Mouse (Mus musculus) lung, embryonic 15.5 days (tissue): ENCODE results near the gene Chn1. TPM values are rescaled to one million over a fixed set of nuclear protein-coding genes. Genes with fewer than 3 reads are reported as not detected.

Experiments
- ATAC-seq: fragments of 200-750 bp; cut with Nextera tagmentation; 2 replicates; pipeline ENCODE4 v1.8.0; 2017; ENCODE audit warnings: moderate number of reproducible peaks, borderline replicate concordance; ENCODE audit not compliant: low FRiP score, low TSS enrichment; ENCODE audit errors: extremely low read depth
- H3K27ac ChIP-seq: fragments of 300-500 bp; sonication (generic); 2 replicates; pipeline ENCODE4 v1.5.1; 2015; ENCODE audit warnings: moderate library complexity, mild to moderate bottlenecking, inconsistent platforms
- H3K27me3 ChIP-seq: fragments of 300-500 bp; sonication (generic); 2 replicates; pipeline ENCODE4 v1.6.1; 2015; ENCODE audit warnings: inconsistent platforms
- H3K36me3 ChIP-seq: fragments of 300-500 bp; sonication (generic); 2 replicates; pipeline ENCODE4 v1.6.1; 2015; ENCODE audit warnings: inconsistent platforms
- H3K4me1 ChIP-seq: fragments of 300-500 bp; sonication (generic); 2 replicates; pipeline ENCODE4 v1.6.1; 2015; ENCODE audit warnings: inconsistent platforms
- H3K4me2 ChIP-seq: fragments of 300-500 bp; sonication (generic); 2 replicates; pipeline ENCODE4 v1.6.1; 2015; ENCODE audit warnings: inconsistent platforms, mild to moderate bottlenecking, moderate library complexity
- H3K4me3 ChIP-seq: fragments of 300-500 bp; sonication (generic); 2 replicates; pipeline ENCODE4 v1.5.1; 2015; ENCODE audit warnings: mild to moderate bottlenecking, inconsistent platforms
- H3K9ac ChIP-seq: fragments of 300-500 bp; sonication (generic); 2 replicates; pipeline ENCODE4 v1.6.1; 2015; ENCODE audit warnings: inconsistent platforms
- H3K9me3 ChIP-seq: fragments of 300-500 bp; sonication (generic); 2 replicates; pipeline ENCODE4 v1.6.1; 2016; ENCODE audit warnings: inconsistent platforms
- WGBS: fragments of 180-500 bp; shearing (Covaris S2); methylation state at CpG from one replicate; pipeline ENCODE4 v1.1.7; 2015; 5-methylcytosine and 5-hydroxymethylcytosine counted together
- polyA plus RNA-seq: library from polyadenylated mRNA; unstranded; fragments of >200 nt; fragmentation: Nextera tagmentation; extraction: Ambion mirVana; gene quantifications from 2 replicates; pipeline ENCODE4 v1.2.1, GENCODE M21; 2015

The Chn1 gene
- polyA plus RNA-seq, 1 experiment from 2014 or later = 60.8 TPM

DNA sequence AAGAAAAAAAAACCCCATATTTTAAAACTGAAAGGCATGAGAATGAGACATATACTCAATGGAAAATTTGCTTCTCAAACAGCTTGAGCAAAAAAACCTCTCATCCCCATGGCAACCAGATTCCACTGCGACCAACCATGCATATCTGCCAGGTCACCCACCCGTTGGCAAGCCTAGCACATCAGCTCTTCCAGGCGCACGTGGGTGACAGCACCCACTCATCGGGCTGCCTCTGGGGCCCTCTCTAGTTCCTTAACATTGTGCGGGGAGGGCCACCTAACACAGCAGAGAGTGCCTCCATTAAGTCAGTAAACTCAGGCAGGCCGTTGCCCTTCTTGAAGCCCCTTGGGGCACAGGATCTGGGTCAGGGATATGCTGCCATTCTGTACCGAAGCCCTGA, 170.1 kb downstream of the Chn1 start:
- H3K36me3 ChIP-seq = no peaks in the 10 kb centered on the region
- ATAC-seq = no peak
- no peak overlapping the region for H3K9ac ChIP-seq
- no peak overlapping the region for H3K4me2 ChIP-seq
- H3K27ac ChIP-seq = no peak overlapping the region
- H3K27me3 ChIP-seq = no peaks in the 10 kb centered on the region
- no peak overlapping the region for H3K4me3 ChIP-seq
- 58% methylated on average over 8 of the region's 8 CpGs for WGBS
- H3K9me3 ChIP-seq = no peaks in the 10 kb centered on the region
- H3K4me1 ChIP-seq = peaks cover 25% of the 10 kb centered on the region

GRCm38 (mm10) chr2:73604579-73604978, 170.6 kb downstream of the Chn1 start:
- Histone ChIP-seq H3K4me1 (peaks cover 22% of the 10 kb centered on the region), H3K9me3 (no peaks in the 10 kb centered on the region), H3K9ac (no peak overlapping the region), H3K4me3 (no peak overlapping the region), H3K27ac (no peak overlapping the region), H3K4me2 (no peak overlapping the region), H3K36me3 (no peaks in the 10 kb centered on the region), H3K27me3 (no peaks in the 10 kb centered on the region)
- WGBS = 65% methylated on average over 2 of the region's 2 CpGs
- ATAC-seq = no peak

DNA sequence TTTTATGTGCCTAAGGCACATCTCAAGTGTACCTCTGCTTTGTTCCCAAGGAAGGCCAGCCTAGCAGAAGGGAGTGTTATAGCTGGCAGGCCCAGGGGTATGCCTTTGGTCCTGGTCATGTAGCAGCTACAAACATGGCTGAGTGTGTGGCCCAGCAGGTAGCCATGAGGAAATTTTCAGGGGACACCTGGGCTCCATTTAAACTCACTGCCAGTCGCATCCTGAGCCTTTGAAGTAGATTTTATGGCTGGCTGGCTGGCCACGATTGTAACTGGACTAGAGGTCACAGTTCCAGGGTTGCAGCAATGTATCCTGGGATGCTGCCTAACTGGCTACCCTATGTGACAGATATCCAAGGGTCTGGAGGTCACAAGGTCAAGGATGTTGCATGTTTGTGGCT, 174.5 kb downstream of the Chn1 start:
- 56% methylated on average over 2 of the region's 2 CpGs for WGBS
- Histone ChIP-seq H3K9me3 (no peaks in the 10 kb centered on the region), H3K36me3 (no peaks in the 10 kb centered on the region), H3K4me1 (peaks cover 21% of the 10 kb centered on the region), H3K27me3 (no peaks in the 10 kb centered on the region), H3K4me3 (no peak overlapping the region), H3K27ac (no peak overlapping the region), H3K4me2 (no peak overlapping the region), H3K9ac (no peak overlapping the region)
- ATAC-seq = no peak

DNA sequence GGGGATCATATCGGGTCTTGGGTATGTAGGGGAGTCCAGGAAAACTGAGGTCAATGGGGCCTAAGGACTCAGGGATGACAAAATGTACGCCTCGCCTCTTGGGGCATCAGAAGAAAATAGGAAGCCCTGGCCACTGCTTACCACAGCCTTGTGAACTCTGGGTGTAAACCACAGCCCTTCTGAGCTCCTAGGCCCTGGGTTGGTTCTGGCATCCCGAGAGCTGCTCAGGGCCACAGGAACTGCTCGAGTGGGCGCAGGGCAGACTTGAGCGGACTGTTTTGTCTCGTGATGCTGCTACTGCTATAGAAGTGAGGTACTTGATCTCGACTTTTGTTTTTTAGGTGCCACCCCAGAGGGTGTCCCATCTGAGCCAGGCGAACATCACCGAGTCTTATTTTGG, 177.4 kb downstream of the Chn1 start:
- 90% methylated on average over 11 of the region's 11 CpGs for WGBS
- Histone ChIP-seq H3K36me3 (no peaks in the 10 kb centered on the region), H3K9ac (no peak overlapping the region), H3K4me1 (peaks cover 33% of the 10 kb centered on the region), H3K9me3 (no peaks in the 10 kb centered on the region), H3K27ac (no peak overlapping the region), H3K27me3 (no peaks in the 10 kb centered on the region), H3K4me2 (no peak overlapping the region), H3K4me3 (no peak overlapping the region)
- no peak for ATAC-seq

GRCm38 (mm10) chr2:73596786-73597185, 178.4 kb downstream of the Chn1 start:
- Histone ChIP-seq H3K4me1 (peaks cover 43% of the 10 kb centered on the region), H3K27me3 (no peaks in the 10 kb centered on the region), H3K9me3 (no peaks in the 10 kb centered on the region), H3K9ac (0 out of 2 replicates have a peak overlapping the region, but pooled peaks have one; percentile 11), H3K36me3 (no peaks in the 10 kb centered on the region), H3K4me3 (0 out of 2 replicates have a peak overlapping the region, but pooled peaks have one; percentile 13), H3K4me2 (peak overlapping the region; percentile 49), H3K27ac (peak overlapping the region; percentile 31; the same call in 1 of the 2 replicates)
- no peak for ATAC-seq
- WGBS = 9% methylated on average over 9 of the region's 9 CpGs

DNA sequence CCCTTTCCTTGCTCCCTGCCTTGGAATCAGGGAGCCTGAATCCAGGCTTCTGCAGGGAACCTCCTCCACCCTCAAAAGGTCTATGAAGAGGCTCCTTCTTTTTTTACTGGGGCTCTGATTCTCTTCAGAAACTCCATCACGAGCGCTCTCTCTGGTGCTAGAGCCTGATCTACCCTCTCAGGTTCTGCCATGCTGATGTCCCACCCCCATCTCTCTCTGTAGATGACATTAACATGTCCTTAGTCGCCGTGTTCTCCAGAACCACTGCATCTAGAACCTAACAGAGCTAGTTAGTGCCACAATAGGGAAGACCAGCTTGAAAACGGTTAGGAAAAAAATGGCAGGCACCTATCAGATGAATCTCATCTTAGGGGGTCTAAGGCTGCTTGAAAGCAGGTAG, 178.8 kb downstream of the Chn1 start:
- Histone ChIP-seq H3K9me3 (no peaks in the 10 kb centered on the region), H3K9ac (0 out of 2 replicates have a peak overlapping the region, but pooled peaks have one; percentile 11), H3K4me1 (peaks cover 47% of the 10 kb centered on the region), H3K4me2 (peak overlapping the region; percentile 49), H3K36me3 (no peaks in the 10 kb centered on the region), H3K27me3 (no peaks in the 10 kb centered on the region), H3K27ac (peak overlapping the region; percentile 31; the same call in 1 of the 2 replicates), H3K4me3 (0 out of 2 replicates have a peak overlapping the region, but pooled peaks have one; percentile 13)
- ATAC-seq = no peak
- WGBS = 58% methylated on average over 5 of the region's 5 CpGs

DNA sequence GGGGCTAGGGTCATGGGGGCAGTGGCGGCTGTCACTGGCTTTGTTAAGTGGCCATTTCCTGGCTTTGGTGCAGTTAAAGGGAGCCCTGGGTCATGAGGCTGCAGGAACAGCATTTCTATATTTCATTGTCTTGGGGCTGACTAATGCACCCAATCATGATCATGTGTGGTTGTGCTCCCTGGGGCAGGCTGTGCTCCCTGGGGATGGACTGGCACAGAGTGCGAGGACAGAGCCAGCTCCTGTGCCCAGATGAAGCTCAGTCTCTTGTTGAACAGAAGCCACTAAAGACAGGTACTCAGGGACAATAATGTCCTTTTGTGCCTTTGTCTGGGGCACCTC, 182.1 kb downstream of the Chn1 start:
- Histone ChIP-seq H3K4me2 (peak overlapping the region; percentile 38), H3K27ac (peak overlapping the region; percentile 94), H3K4me1 (peaks cover 76% of the 10 kb centered on the region), H3K9me3 (no peaks in the 10 kb centered on the region), H3K9ac (no peak overlapping the region), H3K4me3 (peak overlapping the region; percentile 2; the same call in 1 of the 2 replicates), H3K27me3 (no peaks in the 10 kb centered on the region), H3K36me3 (no peaks in the 10 kb centered on the region)
- 50% methylated on average over 2 of the region's 2 CpGs for WGBS
- ATAC-seq = no peak

DNA sequence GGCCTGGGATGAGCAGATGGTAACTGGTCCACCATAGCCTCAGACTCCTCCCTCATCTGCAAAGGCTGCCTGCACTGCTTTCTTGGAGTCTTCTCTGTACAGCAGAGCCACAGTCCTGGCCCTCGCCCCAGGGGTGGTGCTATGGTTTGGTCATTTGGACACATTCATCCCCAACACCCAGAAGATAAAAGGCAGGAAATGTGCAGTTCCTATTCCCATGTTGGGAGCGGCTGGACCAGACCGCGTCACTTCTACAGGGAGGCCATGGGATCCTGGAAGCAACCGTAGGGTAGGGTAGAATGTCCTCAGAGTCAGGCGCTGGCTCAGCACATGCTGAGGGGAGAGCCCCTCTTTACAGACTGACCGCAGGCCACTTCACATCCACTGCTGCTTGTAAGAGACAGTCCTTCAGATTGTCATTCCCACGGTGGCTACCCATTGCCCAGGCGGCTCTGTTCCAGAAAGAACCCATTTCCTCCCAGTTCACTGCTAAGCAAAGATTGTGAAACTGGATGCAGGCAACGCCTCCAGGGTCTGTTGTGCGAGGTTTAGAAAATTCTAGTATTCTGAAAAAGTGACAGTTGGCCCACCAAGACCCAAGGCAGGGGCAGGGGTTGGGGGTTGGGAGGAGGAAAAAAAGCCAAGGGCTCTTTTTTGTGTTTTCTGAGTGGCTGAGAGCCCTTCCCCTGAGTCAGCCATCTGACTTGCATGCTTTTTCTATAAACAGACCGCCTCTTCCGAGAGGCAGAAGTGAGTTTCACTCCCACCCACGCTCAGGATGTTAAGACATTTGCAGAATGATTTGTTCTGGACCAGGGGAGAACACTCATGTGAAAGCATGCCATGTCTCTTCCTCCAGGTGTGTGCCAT, 182.7 kb downstream of the Chn1 start:
- ATAC-seq = peak; percentile 91

GRCm38 (mm10) chr2:73591246-73591645, 183.9 kb downstream of the Chn1 start:
- 26% methylated on average over 6 of the region's 6 CpGs for WGBS
- Histone ChIP-seq H3K4me1 (peaks cover 79% of the 10 kb centered on the region), H3K9ac (no peak overlapping the region), H3K36me3 (no peaks in the 10 kb centered on the region), H3K4me2 (0 out of 2 replicates have a peak overlapping the region, but pooled peaks have one; percentile 42), H3K27ac (peak overlapping the region; percentile 94), H3K27me3 (no peaks in the 10 kb centered on the region), H3K9me3 (no peaks in the 10 kb centered on the region), H3K4me3 (no peak overlapping the region)
- no peak for ATAC-seq

More for the DNA sequence above, 182.7 kb downstream of the Chn1 start:
- peak overlapping the region; percentile 38 for H3K4me2 ChIP-seq
- H3K27me3 ChIP-seq = no peaks in the 10 kb centered on the region
- peak overlapping the region; percentile 2; the same call in 1 of the 2 replicates for H3K4me3 ChIP-seq
- no peaks in the 10 kb centered on the region for H3K36me3 ChIP-seq
- H3K27ac ChIP-seq = peak overlapping the region; percentile 94
- no peaks in the 10 kb centered on the region for H3K9me3 ChIP-seq
- peaks cover 79% of the 10 kb centered on the region for H3K4me1 ChIP-seq
- WGBS = 25% methylated on average over 14 of the region's 14 CpGs
- H3K9ac ChIP-seq = no peak overlapping the region

DNA sequence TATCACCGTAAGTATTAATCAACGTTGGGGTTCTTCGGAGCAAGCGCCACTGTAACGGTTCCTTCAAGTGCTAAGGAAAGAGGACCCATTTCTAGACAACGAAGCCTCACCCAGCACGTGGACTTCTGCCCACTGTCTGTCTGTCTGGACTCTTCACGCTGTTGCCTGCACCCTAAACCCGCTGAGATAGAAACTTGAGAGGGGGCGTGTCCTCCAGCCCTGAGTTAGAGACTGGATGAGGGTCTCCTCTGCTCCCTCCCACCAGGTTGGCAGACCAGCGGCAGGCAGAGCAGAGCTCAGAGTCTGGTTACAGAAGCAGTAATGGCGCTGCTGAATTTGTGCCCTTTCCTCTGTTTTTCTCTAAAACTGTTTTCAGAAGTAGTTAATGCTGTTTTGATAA, 185.0 kb downstream of the Chn1 start:
- Histone ChIP-seq H3K27ac (peak overlapping the region; percentile 94), H3K4me2 (peak overlapping the region; percentile 42), H3K4me3 (no peak overlapping the region), H3K27me3 (no peaks in the 10 kb centered on the region), H3K36me3 (no peaks in the 10 kb centered on the region), H3K4me1 (peaks cover 83% of the 10 kb centered on the region), H3K9ac (no peak overlapping the region), H3K9me3 (no peaks in the 10 kb centered on the region)
- ATAC-seq = no peak
- WGBS = 5% methylated on average over 12 of the region's 12 CpGs

GRCm38 (mm10) chr2:73588951-73589350, 186.2 kb downstream of the Chn1 start:
- Histone ChIP-seq H3K9me3 (no peaks in the 10 kb centered on the region), H3K4me3 (no peak overlapping the region), H3K4me1 (peaks cover 80% of the 10 kb centered on the region), H3K27me3 (no peaks in the 10 kb centered on the region), H3K27ac (peak overlapping the region; percentile 94), H3K9ac (no peak overlapping the region), H3K4me2 (no peak overlapping the region), H3K36me3 (no peaks in the 10 kb centered on the region)
- no peak for ATAC-seq
- WGBS = 34% methylated on average over 2 of the region's 2 CpGs

- Histone ChIP-seq H3K27ac (peak overlapping the region; percentile 2; the same call in 1 of the 2 replicates), H3K4me1 (peaks cover 62% of the 10 kb centered on the region)
- WGBS = 43% methylated on average over 4 of the region's 4 CpGs
These were observed 188.0 kb downstream of the Chn1 start for GRCm38 (mm10) chr2:73587109-73587506.

More at GRCm38 (mm10) chr2:73587109-73587506, 188.0 kb downstream of the Chn1 start:
- Histone ChIP-seq H3K9ac (no peak overlapping the region), H3K4me3 (no peak overlapping the region), H3K4me2 (no peak overlapping the region), H3K36me3 (no peaks in the 10 kb centered on the region), H3K27me3 (no peaks in the 10 kb centered on the region), H3K9me3 (no peaks in the 10 kb centered on the region)
- no peak for ATAC-seq
